Mouse (Mus musculus): Measurements from ENCODE around the gene Sgcg. TPM values are rescaled to one million over a fixed set of nuclear protein-coding genes. Genes with fewer than 3 reads are reported as not detected.

Sgcg gene
- polyA plus RNA-seq, 1 experiment from 2014 or later, result not detected

GRCm38 (mm10) chr14:61172548-61173158 is 85.6 kb downstream of the Sgcg start:
- Histone ChIP-seq H3K4me1 (replicated peaks) (peaks cover 26% of the 10 kb centered on the region), H3K9ac (replicated peaks) (peak overlapping the region; percentile 83), H3K36me3 (no peaks in the 10 kb centered on the region), H3K27ac (peak overlapping the region; percentile 95), H3K27me3 (peaks cover 4% of the 10 kb centered on the region; the same call in 1 of the 2 replicates), H3K4me3 (replicated peaks) (peak overlapping the region; percentile 70), H3K4me2 (replicated peaks) (peak overlapping the region; percentile 59), H3K9me3 (no peaks in the 10 kb centered on the region)
- peak; percentile 99 for ATAC-seq
- WGBS, result 0% methylated on average over 47 of the region's 52 CpGs

- no peak overlapping the region for H3K9ac ChIP-seq (replicated peaks)
- H3K4me2 ChIP-seq (replicated peaks), result no peak overlapping the region
- ATAC-seq, result no peak
- no peaks in the 10 kb centered on the region for H3K36me3 ChIP-seq
- WGBS, result 89% methylated on average over 5 of the region's 5 CpGs
- no peak overlapping the region for H3K4me3 ChIP-seq (replicated peaks)
- no peaks in the 10 kb centered on the region for H3K9me3 ChIP-seq
- peaks cover 26% of the 10 kb centered on the region for H3K4me1 ChIP-seq (replicated peaks)
- no peak overlapping the region for H3K27ac ChIP-seq
- peaks cover 4% of the 10 kb centered on the region; the same call in 1 of the 2 replicates for H3K27me3 ChIP-seq
Measured at GRCm38 (mm10) chr14:61171261-61171970, 86.9 kb downstream of the Sgcg start.

Other genes starting within 250 kb of the Sgcg start
- gene Tnfrsf19, start 212.0 kb downstream of the Sgcg start, polyA plus RNA-seq (2015; fragmentation: Nextera tagmentation; extraction: Ambion mirVana), result 42.9 and 45.4 TPM in 2 replicates
- 6.5 and 7.3 TPM in 2 replicates for gene Sacs, start 120.0 kb downstream of the Sgcg start, polyA plus RNA-seq (2015; fragmentation: Nextera tagmentation; extraction: Ambion mirVana)
- gene Arl11, start 51.3 kb upstream of the Sgcg start, polyA plus RNA-seq (2015; fragmentation: Nextera tagmentation; extraction: Ambion mirVana), result 0.20 and 0.44 TPM in 2 replicates
- gene Ebpl, start 101.9 kb upstream of the Sgcg start, polyA plus RNA-seq (2015; fragmentation: Nextera tagmentation; extraction: Ambion mirVana), result 9.0 and 9.3 TPM in 2 replicates
- 76.7 and 79.1 TPM in 2 replicates for gene Kpna3, start 181.4 kb upstream of the Sgcg start, polyA plus RNA-seq (2015; fragmentation: Nextera tagmentation; extraction: Ambion mirVana)